Mouse (Mus musculus): ENCODE measurements at regions not wholly inside any gene's neighbourhood (a gene's known extent, or its start where the extent isn't known, plus 50 kb on each side); places are given as distances from the start of the nearest gene placed in this dataset.

- Histone ChIP-seq H3K4me2 (ENCODE audit: low read length) (no peak overlapping the region), H3K9me3 (ENCODE audit: control insufficient read depth, low read length) (0 out of 2 replicates have a peak, but pooled peaks cover under 1% of the 10 kb centered on the region), H3K4me1 (ENCODE audit: control insufficient read depth, insufficient read depth, low read length) (no peaks in the 10 kb centered on the region), H3K4me3 (replicated peaks; ENCODE audit: low read depth, low read length) (no peak overlapping the region), H3K9ac (replicated peaks; ENCODE audit: low read length) (no peak overlapping the region), H3K27me3 (ENCODE audit: control insufficient read depth, insufficient read depth, low read length) (no peaks in the 10 kb centered on the region), H3K27ac (replicated peaks; ENCODE audit: low read depth, low read length) (no peak overlapping the region), H3K36me3 (ENCODE audit: control insufficient read depth, insufficient read depth, low read length) (no peaks in the 10 kb centered on the region)
- ATAC-seq (ENCODE audit: low FRiP score, low TSS enrichment) (no peak), DNase-seq (no peak)
Measured at GRCm38 (mm10) chr1:89373806-89374205, 80.8 kb upstream of the Agap1 start.

GRCm38 (mm10) chr1:89374271-89374670 lies 80.3 kb upstream of the Agap1 start:
- DNase-seq, result no peak
- 98% methylated on average over 2 of the region's 2 CpGs for WGBS
- Histone ChIP-seq H3K9ac (replicated peaks; ENCODE audit: low read length) (no peak overlapping the region), H3K27me3 (ENCODE audit: control insufficient read depth, insufficient read depth, low read length) (no peaks in the 10 kb centered on the region), H3K27ac (replicated peaks; ENCODE audit: low read depth, low read length) (no peak overlapping the region), H3K36me3 (ENCODE audit: control insufficient read depth, insufficient read depth, low read length) (no peaks in the 10 kb centered on the region), H3K4me1 (ENCODE audit: control insufficient read depth, insufficient read depth, low read length) (no peaks in the 10 kb centered on the region), H3K4me3 (replicated peaks; ENCODE audit: low read depth, low read length) (no peak overlapping the region), H3K4me2 (ENCODE audit: low read length) (no peak overlapping the region), H3K9me3 (ENCODE audit: control insufficient read depth, low read length) (0 out of 2 replicates have a peak, but pooled peaks cover 6% of the 10 kb centered on the region)
- ATAC-seq (ENCODE audit: low FRiP score, low TSS enrichment), result no peak

- Histone ChIP-seq H3K27me3 (ENCODE audit: control insufficient read depth, insufficient read depth, low read length) (no peaks in the 10 kb centered on the region), H3K9me3 (ENCODE audit: control insufficient read depth, low read length) (0 out of 2 replicates have a peak, but pooled peaks cover 10% of the 10 kb centered on the region), H3K4me1 (ENCODE audit: control insufficient read depth, insufficient read depth, low read length) (no peaks in the 10 kb centered on the region), H3K9ac (replicated peaks; ENCODE audit: low read length) (no peak overlapping the region), H3K27ac (replicated peaks; ENCODE audit: low read depth, low read length) (no peak overlapping the region), H3K36me3 (ENCODE audit: control insufficient read depth, insufficient read depth, low read length) (no peaks in the 10 kb centered on the region), H3K4me3 (replicated peaks; ENCODE audit: low read depth, low read length) (no peak overlapping the region), H3K4me2 (ENCODE audit: low read length) (no peak overlapping the region)
- 82% methylated on average over 6 of the region's 6 CpGs for WGBS
- ATAC-seq (ENCODE audit: low FRiP score, low TSS enrichment) (no peak), DNase-seq (no peak)
Measured at GRCm38 (mm10) chr1:89382021-89382420, 72.6 kb upstream of the Agap1 start.

- WGBS, result 75% methylated on average over 6 of the region's 6 CpGs
- H3K4me2 ChIP-seq (ENCODE audit: low read length), result no peak overlapping the region
- H3K27me3 ChIP-seq (ENCODE audit: control insufficient read depth, insufficient read depth, low read length), result no peaks in the 10 kb centered on the region
- DNase-seq (no peak), ATAC-seq (ENCODE audit: low FRiP score, low TSS enrichment) (no peak)
- no peaks in the 10 kb centered on the region for H3K4me1 ChIP-seq (ENCODE audit: control insufficient read depth, insufficient read depth, low read length)
- no peak overlapping the region for H3K27ac ChIP-seq (replicated peaks; ENCODE audit: low read depth, low read length)
- H3K9ac ChIP-seq (replicated peaks; ENCODE audit: low read length), result no peak overlapping the region
- no peak overlapping the region for H3K4me3 ChIP-seq (replicated peaks; ENCODE audit: low read depth, low read length)
- H3K9me3 ChIP-seq (ENCODE audit: control insufficient read depth, low read length), result no peaks in the 10 kb centered on the region
- H3K36me3 ChIP-seq (ENCODE audit: control insufficient read depth, insufficient read depth, low read length), result no peaks in the 10 kb centered on the region
Measured at GRCm38 (mm10) chr1:89385111-89385510, 69.5 kb upstream of the Agap1 start.

- H3K36me3 ChIP-seq (ENCODE audit: control insufficient read depth, insufficient read depth, low read length), result no peaks in the 10 kb centered on the region
- H3K27ac ChIP-seq (replicated peaks; ENCODE audit: low read depth, low read length), result no peak overlapping the region
- ATAC-seq (ENCODE audit: low FRiP score, low TSS enrichment) (no peak), DNase-seq (no peak)
- no peak overlapping the region for H3K9ac ChIP-seq (replicated peaks; ENCODE audit: low read length)
- no peaks in the 10 kb centered on the region for H3K27me3 ChIP-seq (ENCODE audit: control insufficient read depth, insufficient read depth, low read length)
- 85% methylated on average over 4 of the region's 4 CpGs for WGBS
- H3K4me3 ChIP-seq (replicated peaks; ENCODE audit: low read depth, low read length), result no peak overlapping the region
- H3K9me3 ChIP-seq (ENCODE audit: control insufficient read depth, low read length), result no peaks in the 10 kb centered on the region
- no peak overlapping the region for H3K4me2 ChIP-seq (ENCODE audit: low read length)
- H3K4me1 ChIP-seq (ENCODE audit: control insufficient read depth, insufficient read depth, low read length), result no peaks in the 10 kb centered on the region
Measured at GRCm38 (mm10) chr1:89392711-89393110, 61.9 kb upstream of the Agap1 start.

GRCm38 (mm10) chr1:89394471-89394870 lies 60.1 kb upstream of the Agap1 start:
- H3K9ac ChIP-seq (replicated peaks; ENCODE audit: low read length), result no peak overlapping the region
- no peak overlapping the region for H3K4me3 ChIP-seq (replicated peaks; ENCODE audit: low read depth, low read length)
- H3K27ac ChIP-seq (replicated peaks; ENCODE audit: low read depth, low read length), result no peak overlapping the region
- 0 out of 2 replicates have a peak, but pooled peaks cover 3% of the 10 kb centered on the region for H3K27me3 ChIP-seq (ENCODE audit: control insufficient read depth, insufficient read depth, low read length)
- DNase-seq, result no peak
- WGBS, result 49% methylated on average over 7 of the region's 7 CpGs
- H3K9me3 ChIP-seq (ENCODE audit: control insufficient read depth, low read length), result no peaks in the 10 kb centered on the region
- H3K36me3 ChIP-seq (ENCODE audit: control insufficient read depth, insufficient read depth, low read length), result no peaks in the 10 kb centered on the region
- no peak for ATAC-seq (ENCODE audit: low FRiP score, low TSS enrichment)
- H3K4me1 ChIP-seq (ENCODE audit: control insufficient read depth, insufficient read depth, low read length), result no peaks in the 10 kb centered on the region
- no peak overlapping the region for H3K4me2 ChIP-seq (ENCODE audit: low read length)

- H3K9ac ChIP-seq (replicated peaks; ENCODE audit: low read length), result no peak overlapping the region
- 5% methylated on average over 10 of the region's 10 CpGs for WGBS
- ATAC-seq (ENCODE audit: low FRiP score, low TSS enrichment) (peak; percentile 34; the same call in 1 of the 2 replicates), DNase-seq (peak; percentile 55)
- H3K4me3 ChIP-seq (replicated peaks; ENCODE audit: low read depth, low read length), result no peak overlapping the region
- H3K27ac ChIP-seq (replicated peaks; ENCODE audit: low read depth, low read length), result no peak overlapping the region
- H3K9me3 ChIP-seq (ENCODE audit: control insufficient read depth, low read length), result no peaks in the 10 kb centered on the region
- H3K4me2 ChIP-seq (ENCODE audit: low read length), result no peak overlapping the region
- no peaks in the 10 kb centered on the region for H3K36me3 ChIP-seq (ENCODE audit: control insufficient read depth, insufficient read depth, low read length)
- 0 out of 2 replicates have a peak, but pooled peaks cover 3% of the 10 kb centered on the region for H3K27me3 ChIP-seq (ENCODE audit: control insufficient read depth, insufficient read depth, low read length)
- peaks cover 12% of the 10 kb centered on the region for H3K4me1 ChIP-seq (ENCODE audit: control insufficient read depth, insufficient read depth, low read length)
Measured at GRCm38 (mm10) chr1:89400734-89401202, 53.8 kb upstream of the Agap1 start.

GRCm38 (mm10) chr1:89402513-89403210 lies 51.9 kb upstream of the Agap1 start:
- Histone ChIP-seq H3K27me3 (ENCODE audit: control insufficient read depth, insufficient read depth, low read length) (0 out of 2 replicates have a peak, but pooled peaks cover 3% of the 10 kb centered on the region), H3K27ac (replicated peaks; ENCODE audit: low read depth, low read length) (no peak overlapping the region), H3K4me2 (ENCODE audit: low read length) (no peak overlapping the region), H3K9ac (replicated peaks; ENCODE audit: low read length) (no peak overlapping the region), H3K9me3 (ENCODE audit: control insufficient read depth, low read length) (no peaks in the 10 kb centered on the region), H3K4me3 (replicated peaks; ENCODE audit: low read depth, low read length) (no peak overlapping the region), H3K36me3 (ENCODE audit: control insufficient read depth, insufficient read depth, low read length) (no peaks in the 10 kb centered on the region), H3K4me1 (ENCODE audit: control insufficient read depth, insufficient read depth, low read length) (peaks cover 12% of the 10 kb centered on the region)
- no peak for DNase-seq
- 84% methylated on average over 5 of the region's 5 CpGs for WGBS
- ATAC-seq (ENCODE audit: low FRiP score, low TSS enrichment), result no peak

GRCm38 (mm10) chr1:89403551-89404050 lies 51.0 kb upstream of the Agap1 start:
- Histone ChIP-seq H3K27ac (replicated peaks; ENCODE audit: low read depth, low read length) (no peak overlapping the region), H3K9ac (replicated peaks; ENCODE audit: low read length) (no peak overlapping the region), H3K36me3 (ENCODE audit: control insufficient read depth, insufficient read depth, low read length) (no peaks in the 10 kb centered on the region), H3K9me3 (ENCODE audit: control insufficient read depth, low read length) (no peaks in the 10 kb centered on the region), H3K4me1 (ENCODE audit: control insufficient read depth, insufficient read depth, low read length) (peaks cover 12% of the 10 kb centered on the region), H3K27me3 (ENCODE audit: control insufficient read depth, insufficient read depth, low read length) (0 out of 2 replicates have a peak, but pooled peaks cover 2% of the 10 kb centered on the region), H3K4me2 (ENCODE audit: low read length) (no peak overlapping the region), H3K4me3 (replicated peaks; ENCODE audit: low read depth, low read length) (no peak overlapping the region)
- 73% methylated on average over 7 of the region's 7 CpGs for WGBS
- ATAC-seq (ENCODE audit: low FRiP score, low TSS enrichment) (no peak), DNase-seq (no peak)
